Mouse (Mus musculus): ENCODE results near the gene Slc10a1.

- TF ChIP-seq MXI1 (IDR thresholded peaks at IDR 0.05; ENCODE audit: low read depth, low read length) (peak; percentile 56), POLR2AphosphoS2 (IDR thresholded peaks at IDR 0.05; ENCODE audit: low read length) (no peak; the same call in 1 of the 2 replicates), GABPA (IDR thresholded peaks at IDR 0.05; ENCODE audit: low read depth, low read length) (no peak), USF2 (IDR thresholded peaks at IDR 0.05; ENCODE audit: borderline replicate concordance in 1 of 2, insufficient read depth in 1 of 2, low read depth in 1 of 2, low read length in 2 of 2) (no peak)
These were observed 22.5 kb downstream of the Slc10a1 start for GRCm38 (mm10) chr12:80945996-80946355.

All from MEL (cell line).